Mouse (Mus musculus) myocyte (in vitro differentiated cells): ENCODE measurements around the gene Kcnd3.

Experiments used
- CEBPB ChIP-seq: IDR thresholded peaks from 2 replicates; pipeline ENCODE4 v1.6.1; 2011; ENCODE audit warnings: mild to moderate bottlenecking, moderate library complexity; ENCODE audit not compliant: poor library complexity, insufficient read depth, severe bottlenecking
- E2F4 ChIP-seq: IDR thresholded peaks from one replicate; pipeline ENCODE4 v1.6.1; 2011; ENCODE audit warnings: mild to moderate bottlenecking, control low read depth, moderate library complexity; ENCODE audit not compliant: insufficient read depth
- MAX ChIP-seq: IDR thresholded peaks from one replicate; pipeline ENCODE4 v1.6.1; 2011; ENCODE audit warnings: low read depth, mild to moderate bottlenecking, control low read depth
- MYOD1 ChIP-seq, 3 experiments: IDR thresholded peaks; one replicate each; pipeline ENCODE4 v1.6.1; 2011; ENCODE audit warnings: control low read depth in 2 of 3, low read depth in 2 of 3, mild to moderate bottlenecking in 2 of 3, moderate library complexity in 1 of 3; ENCODE audit not compliant: insufficient read length in 2 of 3, control insufficient read depth in 1 of 3
- MYOG ChIP-seq, 3 experiments: IDR thresholded peaks; one replicate each; pipeline ENCODE4 v1.6.1; 2011; ENCODE audit warnings: control low read depth in 2 of 3, low read depth in 2 of 3, mild to moderate bottlenecking in 2 of 3; ENCODE audit not compliant: insufficient read length in 2 of 3, control insufficient read depth in 1 of 3, insufficient read depth in 1 of 3
- POLR2A ChIP-seq: IDR thresholded peaks from one replicate; pipeline ENCODE4 v1.6.1; 2011; ENCODE audit warnings: low read depth, mild to moderate bottlenecking, control low read depth, moderate library complexity; ENCODE audit not compliant: insufficient read length
- POLR2AphosphoS2 ChIP-seq: IDR thresholded peaks from one replicate; pipeline ENCODE4 v1.6.1; 2011; ENCODE audit warnings: low read depth, control low read depth; ENCODE audit not compliant: insufficient read length
- TCF12 ChIP-seq: IDR thresholded peaks from one replicate; pipeline ENCODE4 v1.6.1; 2011; ENCODE audit warnings: mild to moderate bottlenecking, control low read depth; ENCODE audit not compliant: poor library complexity, insufficient read depth, severe bottlenecking
- TCF3 ChIP-seq: IDR thresholded peaks from one replicate; pipeline ENCODE4 v1.6.1; 2011; ENCODE audit warnings: low read depth, control low read depth; ENCODE audit not compliant: insufficient read length
- USF1 ChIP-seq: IDR thresholded peaks from one replicate; pipeline ENCODE4 v1.6.1; 2011; ENCODE audit warnings: low read depth, mild to moderate bottlenecking, control low read depth, moderate library complexity

DNA sequence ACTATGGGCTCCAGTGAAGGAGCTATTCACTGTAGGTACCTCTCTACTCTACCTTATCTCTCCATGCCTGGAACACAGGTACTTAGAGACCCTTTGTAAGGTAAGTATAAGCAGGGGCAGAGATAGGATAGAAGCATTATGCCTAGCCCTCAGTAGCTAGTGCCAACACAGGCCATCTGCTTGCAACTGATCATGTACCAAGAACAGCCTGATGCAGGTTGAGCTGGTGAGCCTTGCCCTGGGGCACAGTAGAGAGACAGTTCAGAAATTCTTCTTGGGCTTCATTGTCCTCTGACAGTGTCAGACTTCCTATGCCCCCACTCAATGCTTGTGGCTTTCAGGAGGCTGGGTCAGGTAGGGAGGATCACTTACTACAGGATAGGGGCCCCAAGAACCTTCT, 62.9 kb downstream of the Kcnd3 start:
- TF ChIP-seq TCF3: no peak
- no peak for TF ChIP-seq POLR2A
- no peak for TF ChIP-seq MAX
- TF ChIP-seq USF1: no peak
- TF ChIP-seq POLR2AphosphoS2: no peak
- TF ChIP-seq MYOG (IDR thresholded peaks at IDR 0.05; ENCODE audit: control insufficient read depth in 1 of 3, insufficient read depth in 1 of 3, insufficient read length in 2 of 3, low read depth in 2 of 3): no peak
- TF ChIP-seq E2F4: no peak
- TF ChIP-seq TCF12: no peak
- no peak for TF ChIP-seq CEBPB
- TF ChIP-seq MYOD1 (IDR thresholded peaks at IDR 0.05; ENCODE audit: control insufficient read depth in 1 of 3, insufficient read length in 2 of 3, low read depth in 2 of 3): no peak
